Mouse (Mus musculus): ENCODE data around the gene Cish. TPM values are rescaled to one million over a fixed set of nuclear protein-coding genes. Genes with fewer than 3 reads are reported as not detected.

The Cish gene
- polyA plus RNA-seq, 1 experiment, result 5.7 TPM

GRCm38 (mm10) chr9:107308346-107309000 lies 12.6 kb downstream of the Cish start:
- Histone ChIP-seq H3K4me3 (ENCODE audit: insufficient read depth, low read length) (no peak overlapping the region), H3K4me1 (ENCODE audit: control insufficient read depth, insufficient read depth, low read length) (peaks cover 8% of the 10 kb centered on the region), H3K27ac (ENCODE audit: insufficient read depth, low read length) (no peak overlapping the region)
- no peak for TF ChIP-seq POLR2A (IDR thresholded peaks at IDR 0.05; ENCODE audit: extremely low read depth, insufficient read depth, low read length)
- no peak for TF ChIP-seq CTCF (IDR thresholded peaks at IDR 0.05; ENCODE audit: extremely low read depth, insufficient read depth, low read length)

- TF ChIP-seq POLR2A (IDR thresholded peaks at IDR 0.05; ENCODE audit: extremely low read depth, insufficient read depth, low read length) (no peak), CTCF (IDR thresholded peaks at IDR 0.05; ENCODE audit: extremely low read depth, insufficient read depth, low read length) (no peak)
- Histone ChIP-seq H3K4me3 (ENCODE audit: insufficient read depth, low read length) (no peak overlapping the region), H3K27ac (ENCODE audit: insufficient read depth, low read length) (no peak overlapping the region), H3K4me1 (ENCODE audit: control insufficient read depth, insufficient read depth, low read length) (peaks cover 8% of the 10 kb centered on the region)
Measured at GRCm38 (mm10) chr9:107309171-107309570, 13.3 kb downstream of the Cish start.

- TF ChIP-seq CTCF (IDR thresholded peaks at IDR 0.05; ENCODE audit: extremely low read depth, insufficient read depth, low read length) (no peak), POLR2A (IDR thresholded peaks at IDR 0.05; ENCODE audit: extremely low read depth, insufficient read depth, low read length) (no peak)
- H3K4me1 ChIP-seq (ENCODE audit: control insufficient read depth, insufficient read depth, low read length), result peaks cover 8% of the 10 kb centered on the region
- H3K27ac ChIP-seq (ENCODE audit: insufficient read depth, low read length), result no peak overlapping the region
- no peak overlapping the region for H3K4me3 ChIP-seq (ENCODE audit: insufficient read depth, low read length)
Measured at GRCm38 (mm10) chr9:107309600-107309999, 13.8 kb downstream of the Cish start.

GRCm38 (mm10) chr9:107312811-107313584 lies 17.2 kb downstream of the Cish start:
- Histone ChIP-seq H3K4me3 (ENCODE audit: insufficient read depth, low read length) (no peak overlapping the region), H3K4me1 (ENCODE audit: control insufficient read depth, insufficient read depth, low read length) (peaks cover 4% of the 10 kb centered on the region), H3K27ac (ENCODE audit: insufficient read depth, low read length) (no peak overlapping the region)
- TF ChIP-seq CTCF (IDR thresholded peaks at IDR 0.05; ENCODE audit: extremely low read depth, insufficient read depth, low read length) (no peak), POLR2A (IDR thresholded peaks at IDR 0.05; ENCODE audit: extremely low read depth, insufficient read depth, low read length) (no peak)

- peaks cover 1% of the 10 kb centered on the region for H3K4me1 ChIP-seq (ENCODE audit: control insufficient read depth, insufficient read depth, low read length)
- no peak overlapping the region for H3K4me3 ChIP-seq (ENCODE audit: insufficient read depth, low read length)
- TF ChIP-seq POLR2A (IDR thresholded peaks at IDR 0.05; ENCODE audit: extremely low read depth, insufficient read depth, low read length) (no peak), CTCF (IDR thresholded peaks at IDR 0.05; ENCODE audit: extremely low read depth, insufficient read depth, low read length) (no peak)
- H3K27ac ChIP-seq (ENCODE audit: insufficient read depth, low read length), result no peak overlapping the region
Measured at GRCm38 (mm10) chr9:107313926-107314325, 18.1 kb downstream of the Cish start.

- Histone ChIP-seq H3K27ac (ENCODE audit: insufficient read depth, low read length) (no peak overlapping the region), H3K4me1 (ENCODE audit: control insufficient read depth, insufficient read depth, low read length) (peaks cover 1% of the 10 kb centered on the region), H3K4me3 (ENCODE audit: insufficient read depth, low read length) (no peak overlapping the region)
- no peak for TF ChIP-seq POLR2A (IDR thresholded peaks at IDR 0.05; ENCODE audit: extremely low read depth, insufficient read depth, low read length)
- TF ChIP-seq CTCF (IDR thresholded peaks at IDR 0.05; ENCODE audit: extremely low read depth, insufficient read depth, low read length), result no peak
Measured at GRCm38 (mm10) chr9:107315791-107316190, 20.0 kb downstream of the Cish start.

GRCm38 (mm10) chr9:107322461-107323050 lies 26.7 kb downstream of the Cish start:
- H3K4me3 ChIP-seq (ENCODE audit: insufficient read depth, low read length), result no peak overlapping the region
- TF ChIP-seq POLR2A (IDR thresholded peaks at IDR 0.05; ENCODE audit: extremely low read depth, insufficient read depth, low read length) (no peak), CTCF (IDR thresholded peaks at IDR 0.05; ENCODE audit: extremely low read depth, insufficient read depth, low read length) (no peak)
- no peak overlapping the region for H3K27ac ChIP-seq (ENCODE audit: insufficient read depth, low read length)
- H3K4me1 ChIP-seq (ENCODE audit: control insufficient read depth, insufficient read depth, low read length), result no peaks in the 10 kb centered on the region

GRCm38 (mm10) chr9:107323558-107323957 lies 27.7 kb downstream of the Cish start:
- TF ChIP-seq POLR2A (IDR thresholded peaks at IDR 0.05; ENCODE audit: extremely low read depth, insufficient read depth, low read length), result no peak
- no peak for TF ChIP-seq CTCF (IDR thresholded peaks at IDR 0.05; ENCODE audit: extremely low read depth, insufficient read depth, low read length)
- H3K4me3 ChIP-seq (ENCODE audit: insufficient read depth, low read length), result no peak overlapping the region
- no peaks in the 10 kb centered on the region for H3K4me1 ChIP-seq (ENCODE audit: control insufficient read depth, insufficient read depth, low read length)
- H3K27ac ChIP-seq (ENCODE audit: insufficient read depth, low read length), result no peak overlapping the region

GRCm38 (mm10) chr9:107324799-107325561 lies 29.2 kb downstream of the Cish start:
- no peaks in the 10 kb centered on the region for H3K4me1 ChIP-seq (ENCODE audit: control insufficient read depth, insufficient read depth, low read length)
- no peak overlapping the region for H3K27ac ChIP-seq (ENCODE audit: insufficient read depth, low read length)
- no peak for TF ChIP-seq CTCF (IDR thresholded peaks at IDR 0.05; ENCODE audit: extremely low read depth, insufficient read depth, low read length)
- H3K4me3 ChIP-seq (ENCODE audit: insufficient read depth, low read length), result no peak overlapping the region
